Mouse (Mus musculus) kidney, adult 2 months (tissue): ENCODE results near the gene A830005F24Rik.

Source experiments
- CTCF ChIP-seq: fragments of 200-500 bp; conservative IDR thresholded peaks from 2 replicates; pipeline ENCODE4 v1.5.1; 2011; ENCODE audit warnings: low read depth, mild to moderate bottlenecking, control low read depth, low read length, moderate library complexity, mixed read lengths; ENCODE audit not compliant: insufficient read depth, insufficient read length
- POLR2A ChIP-seq: fragments of 200-500 bp; IDR thresholded peaks from one replicate; pipeline ENCODE4 v1.6.1; 2011; ENCODE audit warnings: low read depth, low read length, control low read depth

- TF ChIP-seq CTCF (no peak), POLR2A (no peak)
Observed at GRCm38 (mm10) chr13:48554552-48554951, 41.2 kb downstream of the A830005F24Rik start.
